Mouse (Mus musculus) liver, adult 2 months (tissue): ENCODE data around the gene Dusp18.

Experiments
- CTCF ChIP-seq: fragments of 200-500 bp; IDR thresholded peaks from 2 replicates; pipeline ENCODE4 v1.5.1; 2011; ENCODE audit warnings: low read depth, low read length, control low read depth
- POLR2A ChIP-seq: fragments of 200-500 bp; IDR thresholded peaks from 2 replicates; pipeline ENCODE4 v1.6.1; 2011; ENCODE audit warnings: low read length, control low read depth; ENCODE audit not compliant: insufficient read depth; ENCODE audit errors: extremely low read depth

GRCm38 (mm10) chr11:3894406-3895281 is at the start of gene Dusp18, which contains the start of gene 4921536K21Rik:
- TF ChIP-seq POLR2A (no peak), CTCF (no peak)
